Mouse (Mus musculus) urinary bladder, postnatal 36 days (tissue): Measurements from ENCODE around the gene Gm32742.
"Not testable (repeated sequence)": the region's sequence is repeated elsewhere in the genome, so short reads cannot be mapped to it uniquely, and the experiment has no call there.

ENCODE experiments used
- DNase-seq, 2 experiments: peaks; one replicate each; pipeline ENCODE4 v3.0.0; 2022; ENCODE audit warnings: low spot score in 2 of 2, mixed read lengths in 1 of 2

Gene Gm32742

DNA sequence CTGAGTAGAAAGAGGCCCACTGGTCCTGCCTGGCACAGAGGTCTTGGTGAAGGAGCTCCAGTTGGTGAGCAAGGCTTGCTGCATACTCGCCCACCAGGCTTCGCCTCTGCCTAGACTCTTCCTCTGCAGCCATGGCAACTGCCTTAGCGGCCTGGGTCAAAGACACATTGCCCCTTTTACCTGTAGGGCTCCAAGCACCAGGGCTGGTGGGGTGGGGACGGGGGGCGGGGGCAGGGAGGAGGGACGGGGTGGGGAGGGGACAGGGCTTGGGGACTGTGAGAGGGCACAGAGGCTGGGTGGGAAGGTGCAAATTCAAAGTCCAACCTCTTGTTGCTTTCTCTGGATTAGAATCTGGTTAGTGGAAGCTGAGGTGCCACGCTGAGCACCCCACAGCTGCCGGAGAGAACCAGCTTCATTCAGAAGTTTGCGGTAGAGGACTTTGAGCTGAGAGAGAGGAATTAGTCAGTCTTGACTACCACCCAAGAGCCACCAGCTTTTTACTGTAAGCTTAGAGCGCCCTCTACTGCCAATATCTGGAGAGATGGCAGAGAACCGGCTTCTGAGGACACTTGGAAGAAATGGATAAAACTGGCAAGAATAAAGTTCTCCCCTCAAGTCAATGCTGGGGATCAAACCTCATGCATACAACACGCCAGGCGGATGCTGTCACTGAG is 13.1 kb downstream of the Gm32742 start:
- peak; percentile 46 to 48 for DNase-seq

DNA sequence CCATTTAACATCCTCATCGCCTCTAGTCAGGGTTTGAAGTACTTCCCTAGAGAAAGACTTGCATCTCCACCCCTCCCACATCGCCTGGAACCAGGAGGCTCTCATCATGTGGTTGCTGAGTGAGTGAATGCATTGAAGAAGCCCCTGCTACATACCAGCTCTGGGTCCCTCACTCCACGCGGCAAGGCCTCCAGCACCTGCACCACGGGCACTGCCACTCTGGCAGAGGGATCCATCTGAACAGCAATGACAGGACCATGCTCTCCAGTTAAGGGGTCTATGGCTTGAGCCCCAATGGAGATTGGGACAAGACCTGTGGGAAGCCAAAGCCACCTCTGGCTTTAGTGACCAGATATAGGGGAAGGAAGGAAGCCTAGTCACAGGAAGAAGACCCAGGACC is 18.0 kb downstream of the Gm32742 start:
- no peak for DNase-seq

DNA sequence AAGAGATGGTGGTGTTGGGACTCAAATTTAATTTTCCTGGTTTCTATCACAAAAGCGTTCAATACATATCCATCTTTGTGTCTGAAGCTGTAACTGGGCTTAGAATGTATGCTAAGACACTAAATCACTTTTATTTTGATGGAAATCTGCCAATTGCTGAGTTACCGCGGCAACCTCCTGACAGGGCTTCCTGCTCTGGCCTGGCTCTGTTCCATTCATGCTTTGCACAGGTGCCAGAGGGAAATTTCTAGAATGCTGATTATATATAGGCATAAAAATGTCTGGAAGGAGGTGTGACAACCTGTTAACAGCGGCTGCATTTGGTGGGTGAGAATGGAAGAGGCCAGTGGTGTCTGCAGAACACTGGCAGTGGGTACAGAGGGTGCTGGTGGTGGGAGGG is 18.8 kb downstream of the Gm32742 start:
- no peak for DNase-seq

DNA sequence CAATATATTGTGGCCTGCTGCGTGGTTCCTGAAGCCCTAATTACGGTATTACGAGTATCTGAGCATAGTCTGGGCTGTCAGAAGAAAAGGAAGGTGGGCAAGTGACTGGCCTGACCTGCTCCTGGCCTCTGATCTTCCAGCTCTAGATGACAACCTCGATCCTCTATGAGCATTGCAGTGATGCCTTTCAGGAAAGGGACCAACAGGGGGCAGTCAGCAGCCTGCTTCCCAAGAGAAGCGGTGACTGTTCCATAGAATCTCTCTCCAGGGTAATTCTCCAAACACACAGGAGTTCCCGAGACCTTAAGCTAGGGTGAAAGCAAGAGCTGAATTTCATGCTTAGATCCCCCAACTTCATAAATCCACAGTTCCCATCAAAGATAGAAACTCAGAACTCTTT is 21.1 kb downstream of the Gm32742 start:
- no peak for DNase-seq

DNA sequence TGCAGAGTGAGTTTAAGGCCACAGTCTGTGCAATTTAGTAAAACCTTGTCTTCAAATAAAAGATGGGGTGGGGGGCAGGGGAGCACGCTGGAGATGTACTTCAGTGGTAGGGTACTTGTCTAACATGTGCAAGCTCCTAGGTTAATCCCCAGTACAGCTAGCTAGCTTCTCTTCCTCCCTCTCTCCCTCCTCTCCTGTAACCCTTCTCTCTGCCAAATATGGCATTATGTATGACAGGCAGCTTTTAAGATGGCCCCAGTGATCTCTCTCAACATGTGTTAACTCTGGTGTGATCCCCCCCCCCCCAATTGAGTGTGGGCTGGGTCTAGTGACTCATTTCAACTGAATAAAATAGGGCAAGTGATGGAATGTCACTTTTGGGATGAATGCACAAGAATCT is 21.9 kb downstream of the Gm32742 start:
- no peak for DNase-seq

DNA sequence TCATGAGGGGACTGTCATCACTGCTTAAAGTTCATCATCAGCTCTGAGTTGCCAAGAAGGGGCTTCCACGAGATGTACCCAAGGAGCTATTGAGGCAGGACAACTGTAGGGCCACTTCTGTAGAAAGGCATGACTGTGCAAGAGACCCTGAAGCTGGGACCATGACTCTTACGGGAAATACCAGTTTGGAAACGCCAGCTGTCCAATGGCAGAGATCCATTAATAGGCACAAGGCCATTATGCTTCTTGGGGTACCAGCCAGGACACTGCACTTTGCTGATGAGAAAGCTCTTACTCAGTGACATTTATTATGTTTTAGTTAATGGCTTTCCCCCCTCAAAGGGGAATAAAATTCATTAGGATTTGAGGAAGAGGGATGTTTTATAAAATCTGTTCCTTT is 24.6 kb downstream of the Gm32742 start:
- no peak for DNase-seq

DNA sequence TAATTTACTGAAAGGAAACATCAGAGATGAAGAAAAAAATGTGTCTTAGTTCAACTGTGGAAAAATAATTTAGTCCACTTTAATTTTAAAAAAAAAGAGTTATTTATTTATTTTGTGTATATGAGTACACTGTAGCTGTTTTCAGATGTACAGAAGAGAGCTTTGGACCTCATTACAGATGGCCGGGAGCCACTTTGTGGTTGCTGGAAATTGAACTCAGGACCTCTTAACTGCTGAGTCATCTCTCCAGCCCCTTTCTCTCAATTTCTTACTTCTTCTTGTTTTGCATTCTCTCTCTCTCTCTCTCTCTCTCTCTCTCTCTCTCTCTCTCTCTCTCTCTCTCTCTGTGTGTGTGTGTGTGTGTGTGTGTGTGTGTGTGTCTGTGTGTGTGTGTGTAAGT is 25.9 kb downstream of the Gm32742 start:
- DNase-seq: not testable (repeated sequence)

DNA sequence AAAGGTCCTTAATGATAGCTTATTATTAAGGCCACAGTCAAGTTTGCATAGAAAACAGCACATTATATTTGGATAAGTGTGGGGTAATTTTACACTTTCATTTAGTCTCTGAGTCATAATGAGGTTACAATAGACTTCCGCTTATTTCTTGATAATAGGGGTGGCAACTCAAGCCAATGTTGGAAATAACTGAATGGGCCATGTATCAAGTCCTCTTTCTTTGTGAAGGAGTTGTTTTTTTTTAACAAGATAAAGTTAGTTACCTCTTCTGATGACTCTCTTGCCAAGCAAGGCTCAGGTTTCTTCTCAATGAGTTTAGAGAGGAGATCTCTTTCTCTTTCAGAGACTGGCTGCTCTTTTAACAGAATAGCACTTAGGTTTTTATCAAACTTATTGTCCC is 27.0 kb downstream of the Gm32742 start:
- no peak for DNase-seq

DNA sequence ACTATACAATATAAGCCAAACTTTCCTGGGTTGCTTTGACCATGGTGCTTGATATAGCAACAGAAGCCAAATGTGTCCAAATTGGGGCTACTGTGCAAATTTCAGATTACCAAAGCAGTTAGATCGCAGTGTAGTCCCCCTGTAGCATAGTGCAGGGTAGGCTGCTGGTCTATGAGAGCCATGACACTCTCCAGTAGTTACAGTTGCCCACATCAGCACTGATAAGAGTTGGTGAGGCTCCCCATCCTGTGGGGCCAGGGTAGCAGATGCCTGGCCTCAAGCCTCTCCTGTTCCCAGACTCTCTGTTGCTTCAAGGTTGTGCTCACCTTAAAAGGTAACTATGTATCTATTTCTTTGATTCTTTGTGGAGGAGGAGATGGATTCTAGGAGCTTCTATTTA is 27.5 kb downstream of the Gm32742 start:
- no peak for DNase-seq

DNA sequence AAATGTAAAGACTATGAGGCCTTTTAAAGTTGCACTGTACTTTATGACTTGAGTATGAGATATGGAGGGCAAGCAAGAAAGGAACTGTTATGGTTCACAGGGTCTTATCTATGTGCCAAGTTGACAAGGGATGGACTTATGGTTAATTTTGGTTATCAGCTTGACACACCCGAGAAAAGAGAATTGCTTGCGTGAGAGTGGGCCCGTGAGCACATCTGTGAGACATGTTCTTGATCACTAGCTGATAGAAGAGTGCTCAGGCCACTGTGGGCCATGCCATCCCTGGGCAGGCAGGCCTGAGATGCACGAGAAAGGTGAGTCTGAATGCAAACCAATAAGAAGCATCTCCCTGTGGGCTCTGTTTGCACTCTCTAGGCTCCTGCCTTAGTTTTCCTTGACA is 27.9 kb downstream of the Gm32742 start:
- no peak for DNase-seq

DNA sequence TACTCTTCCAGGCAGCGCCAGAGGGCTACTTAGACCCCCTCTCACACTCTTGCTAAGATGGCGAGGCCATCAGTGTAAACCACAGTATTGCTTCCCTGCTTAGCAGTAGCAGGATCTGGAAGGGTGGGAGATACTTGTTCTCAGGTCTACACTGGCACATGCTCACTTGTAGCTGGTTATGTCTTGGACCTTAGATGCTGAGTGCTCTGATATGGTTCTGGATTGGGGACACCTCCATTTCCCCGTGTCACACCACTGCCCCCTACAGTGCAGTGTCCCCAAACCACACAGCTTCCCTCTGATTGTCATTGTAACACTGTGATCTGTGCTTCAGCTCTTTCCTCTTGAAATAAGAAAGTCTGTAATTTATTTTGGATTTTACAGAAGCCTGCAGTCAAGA is 28.3 kb downstream of the Gm32742 start:
- no peak for DNase-seq

DNA sequence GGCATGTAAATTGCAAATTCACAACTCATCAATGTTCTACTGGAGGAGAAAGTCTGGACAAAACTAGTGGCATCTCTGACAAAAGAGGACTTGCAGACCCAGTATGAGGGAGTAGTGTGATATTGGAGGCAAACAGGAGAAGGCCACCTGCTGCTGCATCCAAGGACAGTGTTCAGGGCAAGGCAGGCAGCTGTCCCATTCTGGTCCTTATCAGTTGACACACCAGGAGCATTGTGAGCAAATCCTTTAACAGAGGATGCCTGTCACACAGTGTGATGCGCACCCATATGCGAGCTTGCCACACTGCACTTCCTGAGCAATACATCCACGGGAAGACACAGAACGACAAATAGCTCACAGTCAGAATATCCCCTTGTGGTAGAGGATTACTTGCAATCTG is 50.5 kb downstream of the Gm32742 start:
- DNase-seq: no peak

DNA sequence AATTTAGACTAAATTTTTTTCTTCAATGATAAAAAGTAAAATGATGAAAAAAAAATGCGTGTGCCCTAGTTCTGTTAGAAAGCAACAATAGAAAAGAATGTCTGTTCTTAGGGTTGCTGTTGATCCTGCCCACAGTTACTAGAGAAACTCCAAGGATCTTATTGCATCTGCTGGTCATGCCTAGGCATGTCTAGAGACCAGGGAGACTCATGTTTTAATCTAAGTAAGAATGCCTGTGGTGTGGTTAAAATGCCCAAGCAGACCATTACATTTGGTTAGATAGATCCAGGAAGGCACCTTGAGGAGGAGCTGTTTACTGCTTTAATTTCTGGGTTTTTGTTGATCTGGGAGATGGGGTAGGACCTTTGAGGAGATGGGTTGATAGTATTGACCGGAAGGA is 59.6 kb downstream of the Gm32742 start:
- DNase-seq: no peak

DNA sequence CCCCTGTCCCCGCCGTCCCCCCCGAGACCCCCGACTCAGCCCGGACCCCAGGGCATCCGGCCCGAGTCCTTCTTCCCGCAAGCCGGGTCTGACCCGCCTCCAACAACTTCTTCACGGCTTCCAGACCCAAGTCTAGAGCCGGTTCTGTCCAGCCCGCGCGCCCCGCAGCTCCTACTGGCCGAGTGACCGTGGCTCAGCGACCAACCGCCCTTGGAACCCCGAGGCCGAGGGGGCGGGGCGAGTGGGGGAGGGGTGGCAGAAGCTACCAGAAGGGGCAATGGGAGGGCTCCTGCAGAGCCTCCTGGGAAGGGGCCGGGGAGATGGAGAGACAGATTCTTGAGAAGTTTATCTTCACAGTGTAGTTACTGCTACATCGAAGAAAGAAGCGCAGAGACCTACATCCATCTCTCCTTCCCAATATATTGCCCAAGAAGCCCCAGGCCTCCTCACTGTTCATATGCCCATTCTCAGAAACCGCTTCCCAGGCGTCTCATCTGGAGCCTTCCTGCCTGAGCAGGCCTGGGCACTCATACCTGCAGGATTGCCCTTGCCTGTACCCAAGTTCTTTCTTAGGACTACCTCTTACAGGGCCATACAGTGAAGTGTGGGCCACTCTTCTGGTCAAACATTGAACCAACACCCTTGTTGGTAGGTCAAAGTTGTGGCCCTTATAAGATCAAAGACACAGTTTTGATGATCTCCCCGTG is 61.4 kb downstream of the Gm32742 start:
- DNase-seq: peak; percentile 2 to 21

DNA sequence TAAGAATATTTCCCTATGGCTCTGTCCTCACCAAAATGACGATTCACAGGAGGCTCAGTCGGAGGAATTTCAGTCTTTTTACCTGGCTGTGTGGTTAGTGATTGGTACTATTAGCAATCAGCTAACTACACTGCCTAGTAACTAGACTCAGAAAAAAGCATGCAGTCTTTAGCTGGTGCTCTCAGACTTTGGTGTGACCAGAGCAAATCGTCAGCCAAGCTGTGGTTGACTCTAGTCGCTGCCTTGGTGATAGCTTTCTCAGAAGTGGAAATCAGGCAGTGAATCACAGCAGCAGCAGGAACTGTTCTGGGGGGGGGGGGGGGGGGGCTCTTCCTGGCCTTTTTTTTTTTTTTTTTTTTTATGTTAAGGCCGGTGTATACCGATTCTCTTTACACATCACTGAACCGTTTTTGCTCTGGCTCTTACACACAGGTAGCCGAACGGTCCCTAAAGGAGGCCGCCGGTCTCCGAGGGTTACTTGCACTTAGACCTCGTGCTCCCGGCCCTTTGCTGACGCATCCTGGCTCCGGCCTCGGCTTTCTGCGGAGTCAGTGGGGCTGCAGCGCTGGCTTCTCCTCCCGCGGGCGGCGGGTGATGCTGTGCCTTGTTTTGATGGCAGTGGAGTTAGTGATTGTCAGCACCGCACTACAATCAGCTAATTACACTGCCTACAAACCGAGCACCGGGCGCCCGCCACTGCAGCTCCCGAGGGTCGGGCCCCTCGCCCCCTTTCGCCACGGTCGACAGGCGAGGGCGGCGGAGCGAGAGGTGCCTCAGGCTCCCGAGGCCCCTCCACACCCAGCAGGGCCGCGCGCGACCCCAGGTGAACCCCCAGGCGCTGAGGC is 62.1 kb downstream of the Gm32742 start:
- peak; percentile 40 to 48 for DNase-seq

DNA sequence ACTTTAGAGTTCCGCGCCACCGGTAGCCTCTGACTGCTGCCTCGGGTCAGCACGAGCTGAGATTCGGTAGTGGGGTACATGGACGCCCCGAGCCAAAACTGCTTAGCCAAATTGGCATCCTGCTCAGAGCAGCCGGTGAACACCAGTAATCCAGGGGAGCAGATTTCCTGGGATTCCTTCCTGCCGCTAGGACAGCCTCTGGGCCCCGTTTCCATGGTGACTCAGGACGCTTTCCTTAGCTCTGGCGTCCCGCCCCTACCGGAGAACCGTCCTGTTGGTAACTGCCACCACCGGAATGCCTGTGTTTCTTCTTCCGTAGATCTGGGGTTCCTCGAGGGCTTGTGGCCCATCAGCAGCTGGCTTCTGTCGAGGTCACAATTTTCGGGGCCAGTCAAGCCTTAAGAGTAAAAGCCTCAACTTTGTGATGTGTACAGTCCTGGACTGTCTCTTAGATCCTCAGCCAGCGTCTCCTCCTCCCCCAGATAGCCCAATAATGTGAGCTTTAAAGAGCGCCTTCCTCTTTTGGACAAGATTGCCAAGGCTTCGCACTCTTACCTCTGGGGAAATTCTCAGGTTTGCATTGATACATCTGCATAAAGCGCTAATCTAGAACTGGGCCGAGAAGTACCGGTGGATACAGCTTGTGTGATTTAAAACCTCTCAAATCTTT is 63.4 kb downstream of the Gm32742 start, which contains the start of gene 4833427G06Rik:
Gene 4833427G06Rik (minus strand): TSS at position 323 of the 670 bp plus-strand sequence.
- DNase-seq: peak in 1 of 2 experiments; percentile 9

DNA sequence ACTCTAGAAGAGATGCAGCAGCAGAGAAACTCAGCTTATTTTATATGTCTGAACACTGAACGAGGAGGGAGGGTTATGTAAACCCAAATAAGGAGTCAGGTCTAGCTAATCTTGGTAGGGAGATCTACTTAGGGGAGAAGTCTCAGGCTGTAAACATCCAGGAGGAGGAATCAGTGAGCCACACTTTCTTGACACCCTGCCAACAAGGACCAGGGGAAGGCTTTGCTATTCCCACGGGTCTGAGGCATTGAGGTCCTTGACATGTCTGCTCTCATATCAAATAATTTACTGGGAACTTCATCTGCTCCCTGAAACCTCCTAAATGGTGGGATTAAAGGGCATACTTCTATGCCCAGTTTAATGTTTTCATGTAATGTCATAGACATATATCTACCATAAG is 69.0 kb downstream of the Gm32742 start:
- DNase-seq: no peak

DNA sequence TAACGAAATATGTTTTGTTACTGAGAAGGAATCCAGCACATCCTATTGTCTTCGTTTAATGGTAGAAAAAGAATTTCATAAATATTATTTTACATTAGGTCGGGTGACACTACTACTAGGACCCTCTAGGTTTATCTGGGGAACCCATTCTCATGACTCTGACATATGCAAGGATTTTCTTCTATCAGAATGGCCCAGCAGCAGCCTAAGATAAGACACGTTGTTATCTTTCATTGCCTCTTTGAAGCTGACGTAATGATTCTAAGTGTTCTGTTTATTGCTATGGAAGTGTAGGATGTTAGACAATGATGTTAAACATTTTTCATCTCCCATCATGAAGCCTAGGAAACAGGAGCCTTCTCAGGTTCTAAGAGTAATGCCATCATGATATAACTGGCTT is 71.6 kb downstream of the Gm32742 start:
- DNase-seq: no peak

DNA sequence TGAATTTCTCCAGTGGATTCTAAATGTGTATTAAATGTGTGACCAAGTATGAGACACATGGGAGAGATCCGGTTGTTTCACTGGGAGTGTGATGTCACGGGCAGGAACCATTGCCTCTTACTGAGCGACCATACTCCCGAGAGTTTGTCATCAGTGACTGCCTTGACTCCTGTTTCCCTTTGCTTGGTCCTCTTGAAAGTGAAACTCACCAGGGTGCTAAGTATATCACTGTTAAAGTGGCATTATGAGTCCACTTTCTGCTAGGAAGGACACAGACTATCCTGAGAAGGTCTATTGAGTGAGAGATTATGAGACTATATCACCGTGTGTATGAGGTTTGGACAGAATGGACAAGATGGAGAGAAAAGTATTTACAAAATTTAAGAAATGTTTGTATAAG is 83.7 kb downstream of the Gm32742 start:
- no peak for DNase-seq
